Mouse (Mus musculus) brain, embryonic 14.5 days (tissue): ENCODE measurements around the gene Ahr.

Experiments
- CTCF ChIP-seq: fragments of 200-500 bp; IDR thresholded peaks from 2 replicates; pipeline ENCODE4 v1.5.1; 2012; ENCODE audit warnings: inconsistent platforms, mild to moderate bottlenecking, moderate library complexity, borderline replicate concordance; ENCODE audit not compliant: insufficient read depth, insufficient read length; ENCODE audit errors: extremely low read depth
- POLR2A ChIP-seq: fragments of 200-500 bp; IDR thresholded peaks from 2 replicates; pipeline ENCODE4 v1.6.1; 2012; ENCODE audit warnings: mild to moderate bottlenecking, inconsistent platforms, borderline replicate concordance; ENCODE audit not compliant: poor library complexity, insufficient read depth, insufficient read length, severe bottlenecking; ENCODE audit errors: extremely low read depth

GRCm38 (mm10) chr12:35463457-35463856, 71.4 kb downstream of the Ahr start:
- TF ChIP-seq POLR2A, result no peak
- no peak for TF ChIP-seq CTCF
